Mouse (Mus musculus) c-Kit-positive CD71-positive TER-119-negative erythroid progenitor cells, embryonic 14.5 days (primary cell): Measurements from ENCODE around the gene Gm4763.
A peak's percentile ranks its signal among the peaks of the same experiment; 100 is the strongest.
"Not testable (repeated sequence)": the region's sequence is repeated elsewhere in the genome, so short reads cannot be mapped to it uniquely, and the experiment has no call there.

ENCODE experiments used
- DNase-seq: peaks from one replicate; pipeline ENCODE4 v3.0.0-alpha.2; 2013; ENCODE audit warnings: low read depth

The Gm4763 gene

GRCm38 (mm10) chr7:24726808-24727207 lies at the start of gene Gm4763:
Gene Gm4763 (minus strand): TSS chr7:24726908.
- DNase-seq = not testable (repeated sequence)

DNA sequence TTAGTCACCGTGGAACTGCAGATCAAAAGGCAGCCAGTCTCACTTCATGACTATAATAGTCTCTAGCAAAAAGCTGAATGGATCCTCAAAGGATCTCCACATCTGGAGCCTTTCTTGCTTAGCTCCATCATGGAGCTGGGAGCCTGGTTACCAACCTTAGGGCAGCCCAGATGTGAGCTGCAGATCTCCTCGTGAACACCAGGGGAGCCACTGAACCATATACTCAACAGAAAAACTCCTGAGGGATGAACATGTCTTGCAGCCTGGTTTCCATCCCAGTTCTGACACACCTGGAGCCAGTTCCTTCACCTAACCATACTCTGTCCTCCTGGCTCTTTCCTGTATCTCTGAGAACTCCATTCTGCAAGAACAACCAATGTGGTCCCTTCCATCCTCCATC lies 49.4 kb upstream of the Gm4763 start:
- DNase-seq = no peak

DNA sequence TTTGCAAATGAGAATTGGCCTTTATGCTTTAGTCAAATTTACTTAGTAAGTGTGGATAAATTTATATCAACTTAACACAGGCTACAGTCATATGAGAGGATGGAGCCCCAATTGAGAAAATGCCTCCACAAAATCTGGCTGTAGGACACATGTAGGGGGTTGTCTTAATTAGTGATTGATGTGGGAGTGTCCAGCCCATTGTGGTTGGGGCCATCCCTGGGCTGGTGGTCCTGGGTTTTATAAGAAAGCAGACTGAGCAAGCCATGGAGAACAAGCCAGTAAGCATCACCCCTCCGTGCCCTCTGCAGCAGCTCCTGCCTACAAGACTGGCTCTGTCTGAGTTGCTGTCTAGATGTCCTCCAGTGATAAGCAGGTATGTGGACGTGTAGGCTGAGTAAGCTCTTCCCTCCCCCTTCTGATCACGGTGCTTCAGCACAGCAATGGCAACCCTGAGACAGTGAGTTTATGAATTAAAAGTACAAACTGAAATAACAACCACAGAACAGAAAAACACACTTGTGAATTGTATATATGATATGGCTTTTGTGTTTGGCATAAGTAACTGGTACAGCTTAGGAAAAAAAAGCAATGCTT lies 47.3 kb upstream of the Gm4763 start:
- no peak for DNase-seq

DNA sequence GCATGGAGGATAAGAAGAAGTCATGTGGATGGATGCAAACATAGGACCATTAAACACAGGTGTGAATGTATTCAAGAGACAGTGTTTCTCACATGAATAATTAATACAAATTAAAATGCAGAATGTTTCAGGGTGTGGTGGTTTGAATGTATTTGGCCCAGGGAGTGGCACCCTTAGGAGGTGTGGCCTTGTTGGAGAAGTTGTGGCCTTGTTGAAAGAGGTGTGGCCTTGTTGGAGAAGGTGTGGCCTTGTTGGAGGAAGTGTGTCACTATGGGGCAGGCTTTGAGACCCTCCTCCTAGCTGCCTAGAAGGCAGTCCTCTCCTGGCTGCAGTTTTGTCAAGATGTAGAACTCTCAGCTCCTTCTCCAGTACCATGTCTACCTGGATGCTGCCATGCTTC lies 44.7 kb upstream of the Gm4763 start:
- DNase-seq = no peak

- DNase-seq = no peak
These were observed 35.9 kb upstream of the Gm4763 start for GRCm38 (mm10) chr7:24762574-24762973.

GRCm38 (mm10) chr7:24761161-24761560 lies 34.5 kb upstream of the Gm4763 start:
- no peak for DNase-seq

- no peak for DNase-seq
These were observed 33.5 kb upstream of the Gm4763 start, which contains the start of gene Cd177 for GRCm38 (mm10) chr7:24760211-24760610. Gene Cd177 (minus strand): TSS chr7:24760311.

- DNase-seq = no peak
These were observed 31.8 kb upstream of the Gm4763 start for GRCm38 (mm10) chr7:24758520-24758919.

DNA sequence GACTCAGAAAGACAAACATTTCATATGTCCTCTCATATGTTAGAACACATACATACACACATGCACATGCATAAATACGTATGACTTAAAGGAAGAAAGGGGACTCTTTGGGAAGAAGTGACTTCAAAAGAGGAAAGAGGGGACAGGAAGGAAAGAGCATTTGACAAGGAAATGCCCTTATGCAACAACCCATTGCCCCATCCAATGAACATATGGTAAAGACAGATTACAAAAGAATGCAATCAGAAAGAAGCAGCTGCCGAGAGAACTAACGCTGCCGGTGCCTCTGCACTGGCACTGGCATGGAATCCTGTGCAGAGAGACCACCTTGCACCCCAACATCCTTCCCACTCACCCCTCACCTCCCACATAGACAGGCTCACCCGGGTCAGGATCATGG lies 26.8 kb upstream of the Gm4763 start:
- DNase-seq = no peak

DNA sequence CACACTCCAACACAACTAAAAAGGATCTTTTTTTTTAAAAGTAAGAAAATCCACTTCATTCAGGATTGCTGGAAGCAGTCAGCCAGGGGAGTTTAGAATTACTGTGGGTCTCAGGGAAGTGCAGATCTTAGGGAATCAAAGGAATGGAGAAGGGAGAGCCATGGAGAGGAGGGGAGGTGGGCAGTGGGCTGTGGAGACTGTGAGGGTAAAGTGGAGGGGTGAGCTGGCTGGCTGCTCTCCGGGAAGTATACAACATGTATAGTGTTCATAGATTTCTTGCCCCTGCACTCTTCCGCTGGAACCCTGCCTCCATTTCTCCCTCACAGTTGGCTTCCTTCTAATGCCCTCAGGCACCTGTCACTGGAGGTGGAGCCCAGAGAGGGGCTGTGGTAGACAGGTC lies 24.9 kb upstream of the Gm4763 start:
- no peak for DNase-seq

GRCm38 (mm10) chr7:24750695-24751094 lies 24.0 kb upstream of the Gm4763 start:
- no peak for DNase-seq

DNA sequence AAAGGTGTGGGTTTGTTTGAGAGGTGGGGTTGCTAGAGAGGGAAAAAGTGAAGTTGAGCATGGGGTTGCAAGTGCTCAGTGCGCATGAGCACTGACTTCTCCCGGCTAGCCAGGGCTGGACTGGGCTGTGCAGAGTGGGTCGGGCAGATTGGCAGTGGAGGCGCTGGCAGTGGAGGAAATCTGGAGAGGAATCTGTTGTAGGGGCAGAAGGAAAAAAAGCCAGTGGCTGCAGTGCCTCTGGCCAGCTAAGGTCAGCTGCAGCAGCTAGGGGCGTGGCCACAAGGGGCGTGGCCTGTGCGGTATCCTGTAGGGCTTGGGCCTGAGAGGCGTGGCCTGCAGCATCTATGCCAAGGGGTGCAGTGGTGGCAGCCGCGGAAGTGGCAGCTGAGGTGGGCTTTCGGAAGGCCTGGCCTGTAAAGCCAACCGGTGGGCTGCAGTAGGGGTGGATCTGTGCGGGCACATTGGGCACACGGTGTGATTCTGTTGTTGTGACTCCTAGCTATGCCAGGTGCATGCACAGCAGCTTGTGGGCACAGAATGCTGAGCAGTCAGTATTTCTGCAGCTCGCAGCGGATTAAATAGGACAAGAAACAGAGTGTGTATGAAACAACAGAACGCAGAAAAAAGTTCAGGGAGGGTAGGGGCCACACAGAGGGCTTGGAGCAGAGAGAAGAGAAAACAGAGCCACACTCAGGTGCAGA lies 9.4 kb upstream of the Gm4763 start:
- peak; percentile 2 for DNase-seq

GRCm38 (mm10) chr7:24715039-24715438 lies 11.7 kb downstream of the Gm4763 start:
- DNase-seq = no peak

- DNase-seq = no peak
These were observed 17.8 kb downstream of the Gm4763 start, which contains the start of gene BC049730 for GRCm38 (mm10) chr7:24708832-24709292. Gene BC049730 (plus strand): TSS chr7:24709242.

DNA sequence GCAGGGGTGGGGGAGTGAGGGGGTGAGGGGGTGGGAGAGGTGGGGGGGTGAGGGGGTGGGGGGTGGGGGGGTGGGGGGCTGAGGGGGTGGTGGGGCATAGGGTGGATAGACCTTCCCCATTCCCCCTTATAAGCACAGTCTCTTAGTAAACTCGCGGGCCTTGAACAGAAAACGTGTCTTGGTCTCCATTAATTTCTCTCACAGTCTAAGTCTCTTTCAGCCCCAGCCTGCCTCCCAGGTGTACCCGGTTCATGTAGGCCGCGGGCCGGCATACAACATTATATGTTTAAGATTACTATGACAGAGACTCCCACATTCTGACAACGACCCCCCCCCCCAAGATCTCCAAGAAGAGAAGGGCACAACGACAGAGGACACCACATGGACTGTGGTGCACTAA lies 23.9 kb downstream of the Gm4763 start:
- not testable (repeated sequence) for DNase-seq

- not testable (repeated sequence) for DNase-seq
These were observed 28.8 kb downstream of the Gm4763 start for GRCm38 (mm10) chr7:24697891-24698290.

- DNase-seq = not testable (repeated sequence)
These were observed 34.0 kb downstream of the Gm4763 start for GRCm38 (mm10) chr7:24692693-24693092.

- DNase-seq = not testable (repeated sequence)
These were observed 39.2 kb downstream of the Gm4763 start for GRCm38 (mm10) chr7:24687519-24687918.

DNA sequence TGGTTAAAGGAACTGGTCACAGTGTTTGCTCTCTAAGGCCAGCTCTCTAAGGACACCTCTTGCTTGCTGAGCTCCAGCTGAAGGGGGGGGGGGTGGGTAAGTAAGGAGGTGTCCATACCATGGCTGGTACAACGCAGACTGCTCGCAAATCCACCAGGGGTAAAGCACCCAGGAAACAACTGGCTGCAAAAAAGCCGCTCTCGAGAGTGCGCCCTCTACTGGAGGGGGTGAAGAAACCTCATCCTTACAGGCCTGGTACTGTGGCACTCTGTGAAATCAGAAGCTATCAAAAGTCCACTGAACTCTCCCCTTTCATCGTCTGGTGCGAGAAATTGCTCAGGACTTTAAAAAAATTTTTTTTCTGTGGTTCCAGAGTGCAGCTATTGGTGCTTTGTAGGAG lies 42.6 kb downstream of the Gm4763 start:
- DNase-seq = not testable (repeated sequence)

GRCm38 (mm10) chr7:24676575-24676974 lies 50.1 kb downstream of the Gm4763 start, which contains the start of gene Tex101:
Gene Tex101 (minus strand): TSS chr7:24676675.
- no peak for DNase-seq

- DNase-seq = no peak
These were observed 54.7 kb downstream of the Gm4763 start for GRCm38 (mm10) chr7:24671944-24672439.
